Mouse (Mus musculus) forebrain, postnatal 0 days (tissue): ENCODE results near the gene Iqcd. TPM values are rescaled to one million over a fixed set of nuclear protein-coding genes. Genes with fewer than 3 reads are reported as not detected.

Source experiments
- ATAC-seq: fragments of 200-750 bp; cut with Nextera tagmentation; 2 replicates; pipeline ENCODE4 v1.8.0; 2017; ENCODE audit warnings: mild to moderate bottlenecking, moderate library complexity
- DNase-seq: peaks from one replicate; pipeline ENCODE4 v3.0.0-alpha.2; 2015
- H3K27ac ChIP-seq: fragments of 300-500 bp; sonication (generic); 2 replicates; pipeline ENCODE4 v1.5.1; 2014; ENCODE audit warnings: low read depth, mild to moderate bottlenecking, antibody characterized with exemption, low read length, moderate library complexity, mixed read lengths
- H3K27me3 ChIP-seq: fragments of 300-500 bp; sonication (generic); 2 replicates; pipeline ENCODE4 v1.6.1; 2014; ENCODE audit warnings: mild to moderate bottlenecking, low read length, mixed read lengths; ENCODE audit not compliant: insufficient read depth
- H3K36me3 ChIP-seq: fragments of 300-500 bp; sonication (generic); 2 replicates; pipeline ENCODE4 v1.6.1; 2014; ENCODE audit warnings: mild to moderate bottlenecking, moderate library complexity; ENCODE audit not compliant: insufficient read depth
- H3K4me1 ChIP-seq: fragments of 300-500 bp; sonication (generic); 2 replicates; pipeline ENCODE4 v1.6.1; 2014; ENCODE audit warnings: antibody characterized with exemption; ENCODE audit not compliant: insufficient read depth
- H3K4me2 ChIP-seq: fragments of 300-500 bp; sonication (generic); 2 replicates; pipeline ENCODE4 v1.6.1; 2014; ENCODE audit warnings: low read depth, mild to moderate bottlenecking, moderate library complexity
- H3K4me3 ChIP-seq: fragments of 300-500 bp; sonication (generic); 2 replicates; pipeline ENCODE4 v1.5.1; 2014; ENCODE audit warnings: low read depth, low read length, mixed read lengths
- H3K9ac ChIP-seq: fragments of 300-500 bp; sonication (generic); 2 replicates; pipeline ENCODE4 v1.6.1; 2014; ENCODE audit warnings: mild to moderate bottlenecking
- H3K9me3 ChIP-seq: fragments of 300-500 bp; sonication (generic); 2 replicates; pipeline ENCODE4 v1.6.1; 2016; ENCODE audit warnings: low read length
- CTCF ChIP-seq: sonication (generic); IDR thresholded peaks from 2 replicates; pipeline ENCODE4 v1.5.1; 2016; ENCODE audit warnings: antibody characterized with exemption, control low read depth, low read depth
- WGBS: fragments of 180-500 bp; shearing (Covaris S2); extraction: QIAGEN DNeasy Blood & Tissue Kit; methylation state at CpG from one replicate; pipeline ENCODE4 v1.1.7; 2014; 5-methylcytosine and 5-hydroxymethylcytosine counted together
- polyA plus RNA-seq: library from polyadenylated mRNA; unstranded; fragments of >200 nt; fragmentation: Nextera tagmentation; extraction: Ambion mirVana; gene quantifications from 2 replicates; pipeline ENCODE4 v1.2.1, GENCODE M21; 2015
- total RNA-seq: library from RNA; depleted of rRNA; stranded (reverse); fragments of >200 nt; gene quantifications from 2 replicates; pipeline ENCODE4 v1.2.3, GENCODE M21; 2014

The Iqcd gene
- total and polyA plus RNA-seq, 2 experiments from 2014 or later: 1.8 to 2.0 TPM

GRCm38 (mm10) chr5:120571056-120571740 is 17.6 kb upstream of the Iqcd start:
- H3K9me3 ChIP-seq: no peaks in the 10 kb centered on the region
- H3K36me3 ChIP-seq: no peaks in the 10 kb centered on the region
- H3K9ac ChIP-seq: no peak overlapping the region
- H3K27ac ChIP-seq: 0 out of 2 replicates have a peak overlapping the region, but pooled peaks have one; percentile 15
- no peak for TF ChIP-seq CTCF
- no peak overlapping the region for H3K4me2 ChIP-seq
- H3K27me3 ChIP-seq: no peaks in the 10 kb centered on the region
- 50% methylated on average over 14 of the region's 14 CpGs for WGBS
- ATAC-seq (no peak), DNase-seq (peak; percentile 29)
- peaks cover 29% of the 10 kb centered on the region for H3K4me1 ChIP-seq
- H3K4me3 ChIP-seq: no peak overlapping the region

GRCm38 (mm10) chr5:120574469-120575063 is 14.2 kb upstream of the Iqcd start:
- no peak overlapping the region for H3K4me2 ChIP-seq
- no peaks in the 10 kb centered on the region for H3K9me3 ChIP-seq
- H3K27me3 ChIP-seq: no peaks in the 10 kb centered on the region
- H3K9ac ChIP-seq: no peak overlapping the region
- DNase-seq: no peak
- H3K27ac ChIP-seq: no peak overlapping the region
- no peaks in the 10 kb centered on the region for H3K36me3 ChIP-seq
- WGBS: 76% methylated on average over 10 of the region's 10 CpGs
- TF ChIP-seq CTCF: no peak
- ATAC-seq: no peak
- 0 out of 2 replicates have a peak, but pooled peaks cover 6% of the 10 kb centered on the region for H3K4me1 ChIP-seq
- H3K4me3 ChIP-seq: no peak overlapping the region

- no peak for TF ChIP-seq CTCF
- Histone ChIP-seq H3K4me1 (no peaks in the 10 kb centered on the region), H3K27ac (no peak overlapping the region), H3K4me2 (no peak overlapping the region), H3K9ac (no peak overlapping the region), H3K9me3 (no peaks in the 10 kb centered on the region), H3K27me3 (no peaks in the 10 kb centered on the region), H3K4me3 (no peak overlapping the region), H3K36me3 (0 out of 2 replicates have a peak, but pooled peaks cover 6% of the 10 kb centered on the region)
- ATAC-seq (no peak), DNase-seq (no peak)
- WGBS: 76% methylated on average over 11 of the region's 11 CpGs
These were observed 12.0 kb upstream of the Iqcd start for GRCm38 (mm10) chr5:120576781-120577301.

GRCm38 (mm10) chr5:120577935-120578441 is 10.8 kb upstream of the Iqcd start:
- Histone ChIP-seq H3K4me2 (no peak overlapping the region), H3K9me3 (no peaks in the 10 kb centered on the region), H3K27me3 (no peaks in the 10 kb centered on the region), H3K4me1 (no peaks in the 10 kb centered on the region), H3K4me3 (no peak overlapping the region), H3K27ac (no peak overlapping the region), H3K9ac (no peak overlapping the region), H3K36me3 (peaks cover 10% of the 10 kb centered on the region; the same call in 1 of the 2 replicates)
- DNase-seq (no peak), ATAC-seq (no peak)
- TF ChIP-seq CTCF: no peak
- 60% methylated on average over 10 of the region's 10 CpGs for WGBS

- Histone ChIP-seq H3K9me3 (no peaks in the 10 kb centered on the region), H3K27me3 (no peaks in the 10 kb centered on the region), H3K9ac (no peak overlapping the region), H3K36me3 (peaks cover 16% of the 10 kb centered on the region; the same call in 1 of the 2 replicates), H3K27ac (no peak overlapping the region), H3K4me3 (no peak overlapping the region), H3K4me1 (no peaks in the 10 kb centered on the region), H3K4me2 (no peak overlapping the region)
- no peak for DNase-seq
- 53% methylated on average over 12 of the region's 12 CpGs for whole genome bisulfite sequencing
- TF ChIP-seq CTCF: no peak
- no peak for ATAC-seq
These were observed 10.2 kb upstream of the Iqcd start for GRCm38 (mm10) chr5:120578504-120579081.

GRCm38 (mm10) chr5:120579211-120579897 is 9.5 kb upstream of the Iqcd start:
- WGBS: 63% methylated on average over 26 of the region's 26 CpGs
- H3K9ac ChIP-seq: no peak overlapping the region
- peak; percentile 52 for DNase-seq
- peaks cover 20% of the 10 kb centered on the region; the same call in 1 of the 2 replicates for H3K36me3 ChIP-seq
- H3K27me3 ChIP-seq: no peaks in the 10 kb centered on the region
- H3K4me1 ChIP-seq: no peaks in the 10 kb centered on the region
- no peak overlapping the region for H3K4me3 ChIP-seq
- ATAC-seq: peak; percentile 70
- H3K27ac ChIP-seq: peak overlapping the region; percentile 40
- peak overlapping the region; percentile 5; the same call in 1 of the 2 replicates for H3K4me2 ChIP-seq
- no peak for TF ChIP-seq CTCF
- H3K9me3 ChIP-seq: no peaks in the 10 kb centered on the region
